Mouse (Mus musculus): ENCODE results near the gene Rfx3.

The Rfx3 gene

GRCm38 (mm10) chr19:28010471-28011395 is at the start of gene Rfx3:
Gene Rfx3, minus strand, starts transcription at chr19:28011166.
- peak; percentile 72 for DNase-seq (ENCODE audit: low read depth)

DNA sequence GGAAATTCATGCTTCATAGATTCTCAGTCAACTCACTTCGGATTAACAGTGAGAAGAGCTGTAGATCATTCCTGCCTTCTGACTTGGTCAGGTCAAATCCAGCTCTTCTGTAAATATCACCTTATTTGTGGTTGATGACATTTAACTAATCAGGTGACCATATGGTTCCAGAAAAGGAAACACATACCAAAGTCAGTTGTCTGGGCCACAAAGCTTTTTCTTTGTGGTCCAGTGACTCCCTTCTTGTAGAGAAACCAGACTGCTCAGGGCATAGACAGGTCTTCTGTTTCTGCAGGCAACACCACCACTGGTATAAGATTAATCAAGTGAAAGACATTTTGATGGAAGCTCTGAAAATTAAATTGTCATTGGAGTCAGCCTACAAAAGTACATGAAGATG is 41.1 kb upstream of the Rfx3 start:
- DNase-seq (ENCODE audit: low read depth), result no peak

GRCm38 (mm10) chr19:28051571-28051970 is 40.6 kb upstream of the Rfx3 start:
- DNase-seq (ENCODE audit: low read depth), result no peak

DNA sequence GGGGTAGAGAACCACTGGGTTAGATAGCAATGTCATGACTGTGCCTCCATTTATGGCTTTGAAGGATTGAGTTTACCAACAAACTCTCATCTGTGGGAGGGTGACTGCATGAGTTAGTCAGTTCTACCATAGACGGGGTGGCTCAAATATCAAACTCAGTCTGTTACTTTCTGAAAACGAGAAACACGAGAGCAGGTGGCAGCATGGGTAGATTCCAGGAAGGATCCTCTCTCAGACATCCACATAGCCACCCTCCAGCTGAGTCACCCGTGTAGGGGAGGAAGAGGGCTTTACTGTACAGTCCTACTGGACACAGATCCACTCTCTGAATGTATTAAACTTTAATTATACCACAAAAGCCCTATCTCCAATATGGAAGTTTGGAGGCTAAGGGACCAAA is 38.3 kb upstream of the Rfx3 start:
- DNase-seq (ENCODE audit: low read depth), result no peak

DNA sequence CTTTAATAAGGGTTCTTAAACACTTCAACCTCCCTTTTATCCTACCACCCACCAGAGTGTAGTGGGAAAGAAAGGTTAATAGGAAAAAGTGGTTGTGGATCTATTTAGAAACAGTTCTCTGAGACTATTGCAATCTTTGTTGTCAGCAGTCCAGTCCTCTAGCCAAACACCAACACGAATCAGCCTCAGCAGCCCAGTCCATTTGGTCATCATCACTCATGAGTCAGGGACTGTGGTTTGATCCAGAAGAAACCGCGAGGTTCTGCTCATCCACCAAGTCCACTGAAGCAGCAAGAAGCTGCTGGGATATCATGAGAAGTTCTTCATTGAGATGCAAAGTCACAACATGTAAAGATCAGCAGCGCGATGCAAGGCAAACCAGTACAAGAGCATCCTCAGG is 35.8 kb upstream of the Rfx3 start:
- DNase-seq (ENCODE audit: low read depth), result no peak

- no peak for DNase-seq (ENCODE audit: low read depth)
These were observed 34.0 kb upstream of the Rfx3 start for GRCm38 (mm10) chr19:28044950-28045349.

GRCm38 (mm10) chr19:28011718-28012499 is 943 bp upstream of the Rfx3 start:
- DNase-seq (ENCODE audit: low read depth), result no peak

GRCm38 (mm10) chr19:28011396-28011717 is 391 bp upstream of the Rfx3 start:
- DNase-seq (ENCODE audit: low read depth), result peak; percentile 99

- peak; percentile 93 for DNase-seq (ENCODE audit: low read depth)
These were observed 1.2 kb downstream of the Rfx3 start for GRCm38 (mm10) chr19:28009587-28010281.

DNA sequence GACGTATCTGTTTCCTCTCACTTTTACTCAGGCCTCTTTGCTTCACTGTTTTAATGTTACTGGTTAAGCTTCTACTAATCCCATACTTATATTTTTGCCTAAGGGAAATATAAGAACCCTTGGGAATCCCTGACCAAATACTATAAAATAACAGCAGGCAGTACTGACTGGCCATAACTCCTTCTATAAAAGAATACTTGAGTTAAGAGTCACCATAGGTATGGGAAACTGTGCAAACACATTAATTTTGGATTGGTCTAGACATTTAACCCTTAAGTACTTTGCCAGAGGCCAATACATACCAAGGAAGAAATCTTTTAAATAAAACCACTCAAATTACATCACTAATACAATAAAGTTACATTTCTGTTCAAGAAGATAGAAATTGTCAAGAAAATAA is 6.8 kb downstream of the Rfx3 start:
- no peak for DNase-seq (ENCODE audit: low read depth)

- no peak for DNase-seq (ENCODE audit: low read depth)
These were observed 7.5 kb downstream of the Rfx3 start for GRCm38 (mm10) chr19:28003474-28003873.

GRCm38 (mm10) chr19:28002708-28003107 is 8.3 kb downstream of the Rfx3 start:
- DNase-seq (ENCODE audit: low read depth), result no peak

DNA sequence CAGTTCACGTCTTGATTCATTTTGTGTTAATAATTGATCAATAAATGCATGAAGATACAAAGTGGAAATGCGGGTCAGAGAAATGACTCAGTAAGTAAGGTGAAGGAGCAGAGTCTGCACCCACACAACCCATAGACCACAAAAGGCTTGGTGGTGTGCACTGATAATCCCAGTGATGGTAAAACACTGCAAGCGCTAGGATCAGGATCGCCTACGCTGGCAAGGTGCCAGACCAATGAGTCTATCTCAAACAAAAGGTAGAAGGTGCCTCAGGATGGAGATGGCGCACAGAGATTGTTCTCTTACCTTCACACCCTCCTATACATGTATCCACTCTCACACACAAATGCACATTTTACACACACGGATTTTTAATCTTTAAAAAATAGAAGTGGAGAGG is 18.2 kb downstream of the Rfx3 start:
- no peak for DNase-seq (ENCODE audit: low read depth)

- DNase-seq (ENCODE audit: low read depth), result no peak
These were observed 22.2 kb downstream of the Rfx3 start for GRCm38 (mm10) chr19:27988746-27989145.

DNA sequence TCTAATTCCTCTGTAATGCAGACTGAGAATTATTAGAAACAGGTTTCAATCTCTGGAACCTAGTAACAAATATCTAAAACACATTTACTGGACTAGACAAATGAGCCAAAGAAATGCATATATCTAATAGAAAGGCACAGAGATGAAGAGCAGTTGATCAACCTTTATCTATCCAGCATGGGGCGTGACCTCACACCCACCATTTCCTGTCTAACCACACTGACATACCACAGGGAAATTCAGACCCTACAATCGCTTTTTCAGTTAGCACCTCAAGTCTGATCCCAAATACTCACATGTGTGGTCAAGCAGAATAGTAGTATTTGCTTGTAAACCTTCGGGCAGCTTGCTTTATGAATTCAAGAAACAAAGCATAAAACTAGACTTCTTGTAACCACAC is 43.4 kb downstream of the Rfx3 start:
- DNase-seq (ENCODE audit: low read depth), result peak; percentile 55

DNA sequence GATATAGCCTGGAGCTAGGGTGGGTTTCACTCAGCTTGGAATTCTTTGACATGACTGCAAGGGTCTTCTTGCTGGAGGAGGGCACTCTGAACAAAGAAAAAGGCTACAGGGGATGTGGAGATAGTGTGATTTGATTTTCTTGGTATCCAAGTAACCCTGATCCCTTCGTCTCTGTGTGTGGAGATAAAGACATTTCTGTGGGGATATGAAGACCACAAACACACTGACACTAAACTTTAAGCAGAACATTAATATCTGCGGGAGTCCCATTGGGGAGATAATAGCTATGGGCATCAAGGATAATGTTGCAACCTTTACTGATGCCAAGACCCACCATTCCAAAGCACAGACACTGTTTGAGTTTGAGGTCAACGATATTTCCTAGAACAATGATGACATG is 49.7 kb downstream of the Rfx3 start:
- no peak for DNase-seq (ENCODE audit: low read depth)

GRCm38 (mm10) chr19:27935453-27935852 is 75.5 kb downstream of the Rfx3 start:
- DNase-seq (ENCODE audit: low read depth), result no peak

- no peak for DNase-seq (ENCODE audit: low read depth)
These were observed 79.8 kb downstream of the Rfx3 start for GRCm38 (mm10) chr19:27931136-27931535.

DNA sequence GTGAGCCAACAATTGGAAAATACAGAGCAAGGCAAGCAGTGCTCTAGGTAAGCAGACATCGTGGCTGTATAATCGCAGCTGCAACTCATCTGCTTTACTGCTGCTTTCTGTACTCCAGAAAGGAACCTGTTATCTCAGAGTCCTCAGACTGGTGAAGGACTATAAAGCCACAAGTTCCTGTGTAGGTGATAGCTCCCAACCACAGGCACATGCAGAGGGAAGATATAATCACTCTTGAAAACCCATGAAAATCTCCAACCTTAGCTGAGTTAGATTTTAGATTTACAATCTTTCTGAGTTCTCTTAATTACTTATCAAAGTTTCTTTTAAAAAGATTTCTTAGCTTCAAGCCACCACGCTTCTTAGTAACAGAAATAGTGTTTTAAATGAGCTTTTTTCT is 84.6 kb downstream of the Rfx3 start:
- DNase-seq (ENCODE audit: low read depth), result peak; percentile 54

DNA sequence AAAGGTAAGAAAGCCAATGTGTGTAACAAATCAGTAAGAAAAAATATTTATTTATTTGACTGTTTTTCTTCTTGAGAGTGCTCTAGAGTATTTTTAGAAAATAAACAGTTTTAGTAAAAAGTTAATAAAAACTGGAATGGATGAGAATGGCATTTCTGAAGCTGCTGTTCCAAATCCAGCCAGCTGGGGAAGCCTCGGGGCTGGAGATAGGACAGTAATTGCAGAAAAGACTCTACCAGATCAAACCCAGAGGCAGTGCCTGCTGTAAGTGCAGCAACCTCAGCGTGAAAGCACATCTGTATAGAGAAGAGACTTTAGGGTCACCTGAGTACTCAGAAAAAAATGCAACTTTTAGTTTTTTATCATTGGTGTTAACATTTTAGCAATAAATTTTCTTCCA is 91.9 kb downstream of the Rfx3 start:
- no peak for DNase-seq (ENCODE audit: low read depth)

GRCm38 (mm10) chr19:27916446-27916845 is 94.5 kb downstream of the Rfx3 start:
- no peak for DNase-seq (ENCODE audit: low read depth)

DNA sequence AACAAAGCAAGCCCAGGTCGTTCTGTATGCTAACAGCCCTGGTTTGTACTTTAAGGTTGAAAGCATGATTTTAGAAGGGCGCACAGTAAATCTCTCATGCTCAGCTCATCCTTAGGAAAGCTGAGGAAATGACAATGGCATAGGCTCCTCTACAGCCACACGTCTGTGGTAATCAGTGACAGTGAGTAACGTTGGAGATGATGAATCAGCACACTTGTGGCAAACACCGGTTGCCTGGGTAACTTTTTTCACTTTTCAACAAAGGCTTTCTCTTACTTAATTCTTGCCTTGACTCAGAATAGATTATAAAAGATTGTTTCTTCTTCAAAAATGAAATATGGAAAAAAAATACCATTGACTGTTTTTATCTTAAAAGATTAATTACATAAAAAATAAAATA is 104.0 kb downstream of the Rfx3 start:
- DNase-seq (ENCODE audit: low read depth), result no peak

DNA sequence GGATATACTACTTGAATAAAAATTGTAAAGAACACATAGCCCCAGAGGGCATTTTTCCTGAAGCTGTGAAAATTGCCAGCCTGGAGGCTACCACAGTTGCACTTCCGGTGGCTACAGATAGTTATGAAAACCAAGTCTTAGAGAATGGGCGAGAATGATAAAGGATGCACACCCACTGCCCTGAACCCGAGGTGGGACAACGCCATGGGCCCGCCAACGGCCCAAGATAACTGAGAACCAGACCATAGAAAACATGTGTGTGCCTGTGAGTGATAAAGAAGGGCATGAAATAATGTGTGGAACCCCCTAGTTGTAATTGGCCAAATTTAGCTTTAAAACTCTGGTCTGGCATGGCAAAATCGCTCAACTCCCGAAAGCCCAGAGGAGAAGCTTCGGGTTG is 105.0 kb downstream of the Rfx3 start:
- no peak for DNase-seq (ENCODE audit: low read depth)

Measured in naive thymus-derived CD4-positive, alpha-beta T cell, adult 2 months (primary cell).